Mouse (Mus musculus) bone marrow, adult 2 months (tissue): Measurements from ENCODE around the gene Acot13.

ENCODE experiments used
- CTCF ChIP-seq: fragments of 200-500 bp; IDR thresholded peaks from 2 replicates; pipeline ENCODE4 v1.5.1; 2011; ENCODE audit warnings: low read length, control low read depth; ENCODE audit not compliant: control insufficient read depth, insufficient read depth
- POLR2A ChIP-seq: fragments of 200-500 bp; IDR thresholded peaks from 2 replicates; pipeline ENCODE4 v1.6.1; 2011; ENCODE audit warnings: low read depth, mild to moderate bottlenecking, control low read depth, low read length, borderline replicate concordance; ENCODE audit not compliant: control insufficient read depth

DNA sequence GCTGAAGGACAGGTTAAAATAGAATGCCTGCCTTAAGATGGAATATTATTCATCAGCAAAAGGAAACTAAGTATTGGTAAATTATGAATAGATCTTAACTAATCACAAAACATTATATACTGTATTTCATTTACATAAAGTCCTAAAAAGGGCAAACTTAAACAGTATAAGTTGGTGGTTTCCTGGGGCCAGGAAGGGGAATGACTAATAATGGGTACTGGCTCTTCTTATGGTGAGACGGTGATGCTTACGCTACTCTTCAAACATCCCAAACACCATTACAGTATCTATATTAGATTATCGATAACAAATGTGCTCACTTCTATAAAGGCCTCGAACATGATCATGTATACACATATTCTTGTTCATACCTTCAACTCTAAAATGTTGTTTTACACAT is 32.7 kb downstream of the Acot13 start:
- TF ChIP-seq CTCF (no peak), POLR2A (no peak)
